8 mouse cellular contexts compared by ENCODE assay signal in the genomic region with DNA sequence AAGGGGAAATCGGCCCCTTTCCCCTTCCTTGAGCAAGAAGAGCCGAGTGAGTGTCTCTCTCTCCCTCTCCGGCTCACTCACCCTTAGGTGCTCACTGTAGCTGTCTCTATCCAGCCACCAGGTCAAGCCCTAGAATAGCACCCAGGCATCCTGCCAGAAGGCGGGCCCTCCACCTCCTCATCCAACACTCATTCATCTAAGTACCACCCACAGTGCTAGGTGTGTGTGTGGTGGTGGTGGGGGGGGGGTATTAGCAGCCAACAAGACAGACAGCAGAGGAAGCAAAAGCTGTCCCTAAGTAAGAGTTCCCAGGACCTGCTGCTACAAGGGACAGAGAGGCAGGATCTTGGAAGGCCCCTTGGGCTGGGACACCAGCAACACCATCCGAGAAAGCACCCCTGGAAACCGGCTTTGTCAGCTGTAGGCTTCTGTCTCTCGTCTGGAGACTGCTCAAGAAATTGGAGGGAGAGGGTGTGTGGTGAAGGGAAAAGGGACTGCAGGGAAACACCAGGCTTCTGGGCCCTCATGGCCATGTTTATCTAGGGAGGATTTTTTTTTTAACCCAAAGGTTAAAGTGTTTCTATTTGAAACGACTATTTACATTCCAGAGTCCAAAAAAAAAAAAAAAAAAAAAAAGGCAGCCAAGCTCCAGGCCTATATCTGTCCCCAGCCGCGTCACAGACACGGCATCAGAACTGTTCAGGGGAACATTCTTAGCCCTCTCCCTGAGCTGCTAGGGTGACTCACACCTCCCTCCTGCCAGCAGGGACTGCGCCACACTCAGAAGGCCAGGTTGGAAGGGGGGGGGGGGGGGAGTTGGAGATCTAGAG. TPM values are rescaled to one million over a fixed set of nuclear protein-coding genes. Genes with fewer than 3 reads are reported as not detected.
A peak's percentile ranks its signal among the peaks of the same experiment; 100 is the strongest.
DNase-seq lines count a peak whose midpoint lies in the region; ATAC-seq lines count a peak whose summit lies in the region.

No protein-coding gene starts in this region.

- H3K4me1 ChIP-seq in heart, embryonic 13.5 days, result peaks cover 95% of the 10 kb centered on the region
- H3K4me1 ChIP-seq in neural tube, embryonic 12.5 days, result peaks cover 73% of the 10 kb centered on the region

- ATAC-seq in heart, embryonic 13.5 days (ENCODE audit: extremely low read depth, insufficient number of reproducible peaks, low FRiP score, low TSS enrichment), result peak; percentile 58; the same call in 1 of the 2 replicates
- no peak for ATAC-seq in neural tube, embryonic 12.5 days (ENCODE audit: low FRiP score, low read depth)

- 15% methylated on average over 12 of the region's 12 CpGs for WGBS in heart, embryonic 13.5 days
- WGBS in neural tube, embryonic 12.5 days, result 46% methylated on average over 12 of the region's 12 CpGs

- H3K27me3 ChIP-seq in heart, embryonic 13.5 days (replicated peaks), result no peaks in the 10 kb centered on the region
- H3K27me3 ChIP-seq in neural tube, embryonic 12.5 days (replicated peaks), result no peaks in the 10 kb centered on the region

- peak overlapping the region; percentile 95 for H3K27ac ChIP-seq in heart, embryonic 13.5 days (replicated peaks)
- H3K27ac ChIP-seq in neural tube, embryonic 12.5 days, result no peak overlapping the region

- peak overlapping the region; percentile 63 for H3K4me3 ChIP-seq in heart, embryonic 13.5 days
- H3K4me3 ChIP-seq in neural tube, embryonic 12.5 days, result no peak overlapping the region

- peak overlapping the region; percentile 89 for H3K9ac ChIP-seq in heart, embryonic 13.5 days
- H3K9ac ChIP-seq in neural tube, embryonic 12.5 days, result no peak overlapping the region

- peaks cover 11% of the 10 kb centered on the region for H3K36me3 ChIP-seq in heart, embryonic 13.5 days
- peaks cover 26% of the 10 kb centered on the region for H3K36me3 ChIP-seq in neural tube, embryonic 12.5 days

- peak; percentile 60 for DNase-seq in ovary, adult 18-20 months (ENCODE audit: low spot score)
- no peak for DNase-seq in ovary, postnatal 10 days (ENCODE audit: low spot score)
- peak; percentile 33 to 55 for DNase-seq in cerebellum, postnatal 14 days
- peak; percentile 87 to 92 for DNase-seq in kidney, postnatal 25 days
- DNase-seq in spleen, adult 12 weeks (ENCODE audit: low spot score), result no peak
- no peak for DNase-seq in spleen, postnatal 14 days (ENCODE audit: low spot score in 2 of 2)

- H3K4me2 ChIP-seq in heart, embryonic 13.5 days, result peak overlapping the region; percentile 86
- H3K4me2 ChIP-seq in neural tube, embryonic 12.5 days (replicated peaks), result peak overlapping the region; percentile 20; the same call in 1 of the 2 replicates

- no peaks in the 10 kb centered on the region for H3K9me3 ChIP-seq in heart, embryonic 13.5 days
- H3K9me3 ChIP-seq in neural tube, embryonic 12.5 days, result no peaks in the 10 kb centered on the region

RNA-seq across cellular contexts. Expression of a gene that starts 13.7 kb away (rescaled TPM):
- 82.9 and 89.4 TPM in 2 replicates for polyA plus RNA-seq in heart, embryonic 13.5 days (2015; fragmentation: Nextera tagmentation; extraction: Ambion mirVana)
- 104 and 106 TPM in 2 replicates for polyA plus RNA-seq in neural tube, embryonic 12.5 days (2016; fragmentation: Nextera tagmentation; extraction: Ambion mirVana)

RNA-seq across cellular contexts. Expression of a gene that starts 26.9 kb away (rescaled TPM):
- polyA plus RNA-seq in heart, embryonic 13.5 days (2015; fragmentation: Nextera tagmentation; extraction: Ambion mirVana), result 25.6 and 29.3 TPM in 2 replicates
- 29.6 and 30.8 TPM in 2 replicates for polyA plus RNA-seq in neural tube, embryonic 12.5 days (2016; fragmentation: Nextera tagmentation; extraction: Ambion mirVana)

RNA-seq across cellular contexts. Expression of a gene that starts 31.2 kb away (rescaled TPM):
- polyA plus RNA-seq in heart, embryonic 13.5 days (2015; fragmentation: Nextera tagmentation; extraction: Ambion mirVana), result 80.7 and 97.0 TPM in 2 replicates
- polyA plus RNA-seq in neural tube, embryonic 12.5 days (2016; fragmentation: Nextera tagmentation; extraction: Ambion mirVana), result 87.0 and 112 TPM in 2 replicates

RNA-seq across cellular contexts. Expression of a gene that starts 32.4 kb away (rescaled TPM):
- polyA plus RNA-seq in heart, embryonic 13.5 days (2015; fragmentation: Nextera tagmentation; extraction: Ambion mirVana), result 12.3 and 13.5 TPM in 2 replicates
- 10.0 and 11.6 TPM in 2 replicates for polyA plus RNA-seq in neural tube, embryonic 12.5 days (2016; fragmentation: Nextera tagmentation; extraction: Ambion mirVana)

RNA-seq across cellular contexts. Expression of a gene that starts 52.3 kb away (rescaled TPM):
- 0.09 TPM in 1 of 2 replicates, not detected in the other for polyA plus RNA-seq in heart, embryonic 13.5 days (2015; fragmentation: Nextera tagmentation; extraction: Ambion mirVana)
- polyA plus RNA-seq in neural tube, embryonic 12.5 days (2016; fragmentation: Nextera tagmentation; extraction: Ambion mirVana), result not detected in 2 replicates

Comparison
In these comparisons a context has a peak if more than half of its experiments do, and no peak if none do; other contexts are left out.
1. DNase-seq: peak in ovary, adult 18-20 months (single experiment), cerebellum, postnatal 14 days (2 of 2) and kidney, postnatal 25 days (2 of 2); none in ovary, postnatal 10 days (single experiment), spleen, adult 12 weeks (single experiment) and spleen, postnatal 14 days (0 of 2).